Mouse (Mus musculus) kidney, postnatal 0 days (tissue): ENCODE results near the gene Cpa5. TPM values are rescaled to one million over a fixed set of nuclear protein-coding genes. Genes with fewer than 3 reads are reported as not detected.

ENCODE experiments used
- ATAC-seq: fragments of 200-750 bp; cut with Nextera tagmentation; replicated peaks from 2 replicates; pipeline ENCODE4 v1.8.0; 2017; ENCODE audit warnings: low read depth, moderate number of reproducible peaks, moderate TSS enrichment, moderate library complexity; ENCODE audit not compliant: low FRiP score
- DNase-seq: peaks from one replicate; pipeline ENCODE4 v3.0.0-alpha.2; 2016; ENCODE audit warnings: low spot score
- H3K27ac ChIP-seq: fragments of 300-500 bp; sonication (generic); 2 replicates; pipeline ENCODE4 v1.5.1; 2014; ENCODE audit warnings: mild to moderate bottlenecking
- H3K27me3 ChIP-seq: fragments of 300-500 bp; sonication (generic); 2 replicates; pipeline ENCODE4 v1.6.1; 2014; ENCODE audit warnings: low read length, mixed read lengths; ENCODE audit not compliant: insufficient read depth
- H3K36me3 ChIP-seq: fragments of 300-500 bp; sonication (generic); 2 replicates; pipeline ENCODE4 v1.6.1; 2014; ENCODE audit warnings: low read length, mixed read lengths; ENCODE audit not compliant: insufficient read depth
- H3K4me1 ChIP-seq: fragments of 300-500 bp; sonication (generic); replicated peaks from 2 replicates; pipeline ENCODE4 v1.6.1; 2014; ENCODE audit warnings: antibody characterized with exemption, low read length, mixed read lengths; ENCODE audit not compliant: insufficient read depth
- H3K4me2 ChIP-seq: fragments of 300-500 bp; sonication (generic); 2 replicates; pipeline ENCODE4 v1.6.1; 2014; ENCODE audit warnings: mild to moderate bottlenecking, low read length, moderate library complexity, mixed read lengths
- H3K4me3 ChIP-seq: fragments of 300-500 bp; sonication (generic); replicated peaks from 2 replicates; pipeline ENCODE4 v1.5.1; 2014; ENCODE audit warnings: low read depth, low read length
- H3K9ac ChIP-seq: fragments of 300-500 bp; sonication (generic); 2 replicates; pipeline ENCODE4 v1.6.1; 2014; ENCODE audit warnings: low read depth, low read length
- H3K9me3 ChIP-seq: fragments of 300-500 bp; sonication (generic); replicated peaks from 2 replicates; pipeline ENCODE4 v1.6.1; 2016; ENCODE audit warnings: low read length, inconsistent platforms, mixed read lengths
- CTCF ChIP-seq: IDR thresholded peaks from 2 replicates; pipeline ENCODE4 v1.5.1; 2016; ENCODE audit warnings: antibody characterized with exemption, low read depth, mild to moderate bottlenecking, moderate library complexity
- WGBS: fragments of 180-500 bp; shearing (Covaris S2); extraction: QIAGEN DNeasy Blood & Tissue Kit; methylation state at CpG from one replicate; pipeline ENCODE4 v1.1.7; 2014; 5-methylcytosine and 5-hydroxymethylcytosine counted together
- polyA plus RNA-seq: library from polyadenylated mRNA; unstranded; fragments of >200 nt; fragmentation: Nextera tagmentation; extraction: Ambion mirVana; gene quantifications from 2 replicates; pipeline ENCODE4 v1.2.1, GENCODE M21; 2015

Cpa5 gene
- polyA plus RNA-seq, result 0.27 and 0.28 TPM in 2 replicates

GRCm38 (mm10) chr6:30610710-30611109 is at the start of gene Cpa5:
Gene Cpa5 (plus strand): TSS chr6:30611010.
- Histone ChIP-seq H3K9me3 (no peaks in the 10 kb centered on the region), H3K4me1 (peaks cover 2% of the 10 kb centered on the region; the same call in 1 of the 2 replicates), H3K4me3 (no peak within 1 kb of the TSS), H3K27ac (no peak within 1 kb of the TSS), H3K36me3 (no peaks in the 10 kb centered on the region), H3K9ac (no peak within 1 kb of the TSS), H3K27me3 (no peaks in the 10 kb centered on the region), H3K4me2 (no peak within 1 kb of the TSS)
- WGBS, result 94% methylated on average over 7 of the region's 7 CpGs
- DNase-seq, result no peak
- ATAC-seq, result no peak
- TF ChIP-seq CTCF, result no peak

DNA sequence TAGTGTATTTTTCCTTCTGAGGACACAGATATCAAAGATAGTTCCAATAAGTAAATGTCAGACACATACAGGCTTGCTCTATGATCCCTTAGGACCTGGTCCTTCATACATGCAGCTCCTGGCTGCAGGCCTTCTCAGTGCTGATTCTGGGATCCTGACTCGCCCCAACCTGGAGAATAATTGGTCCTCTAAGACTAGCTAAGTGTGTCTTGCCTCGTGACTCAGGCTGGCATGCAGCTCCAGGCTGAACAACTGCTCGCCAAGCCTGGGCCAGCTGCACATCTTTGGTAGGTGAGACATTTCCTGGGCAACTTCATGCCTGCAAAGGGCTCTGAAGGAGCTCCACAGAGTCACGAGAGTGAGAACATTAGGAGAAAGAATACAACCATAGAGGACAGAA is 48.7 kb upstream of the Cpa5 start:
- DNase-seq (no peak), ATAC-seq (no peak)
- no peak overlapping the region for H3K27ac ChIP-seq
- H3K9ac ChIP-seq, result no peak overlapping the region
- 74% methylated on average over 4 of the region's 4 CpGs for WGBS
- no peak for TF ChIP-seq CTCF
- no peaks in the 10 kb centered on the region for H3K27me3 ChIP-seq
- no peaks in the 10 kb centered on the region for H3K9me3 ChIP-seq
- no peaks in the 10 kb centered on the region for H3K36me3 ChIP-seq
- H3K4me2 ChIP-seq, result no peak overlapping the region
- no peaks in the 10 kb centered on the region for H3K4me1 ChIP-seq
- H3K4me3 ChIP-seq, result no peak overlapping the region

GRCm38 (mm10) chr6:30563575-30563974 is 47.2 kb upstream of the Cpa5 start:
- Histone ChIP-seq H3K27ac (no peak overlapping the region), H3K4me1 (no peaks in the 10 kb centered on the region), H3K4me2 (no peak overlapping the region), H3K9me3 (no peaks in the 10 kb centered on the region), H3K36me3 (no peaks in the 10 kb centered on the region), H3K9ac (no peak overlapping the region), H3K27me3 (no peaks in the 10 kb centered on the region), H3K4me3 (no peak overlapping the region)
- WGBS, result 60% methylated on average over 6 of the region's 6 CpGs
- no peak for ATAC-seq
- DNase-seq, result no peak
- TF ChIP-seq CTCF, result no peak

DNA sequence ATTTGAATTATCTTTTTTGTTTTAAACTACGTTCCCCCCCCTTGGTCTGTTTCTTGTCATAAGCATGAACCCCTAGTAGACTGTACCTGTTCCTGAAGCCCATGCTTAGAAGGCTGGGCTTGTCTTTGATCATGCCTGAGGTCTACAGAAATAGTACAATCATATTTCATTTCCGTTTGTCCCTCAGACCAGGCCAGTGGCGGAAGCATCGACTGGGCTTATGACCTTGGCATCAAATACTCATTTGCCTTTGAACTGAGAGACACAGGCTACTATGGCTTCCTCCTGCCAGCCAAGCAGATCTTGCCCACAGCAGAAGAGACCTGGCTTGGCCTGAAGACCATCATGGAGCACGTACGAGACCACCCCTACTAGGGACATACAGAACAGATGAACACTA is 46.8 kb upstream of the Cpa5 start:
- Histone ChIP-seq H3K27ac (no peak overlapping the region), H3K4me1 (no peaks in the 10 kb centered on the region), H3K4me2 (no peak overlapping the region), H3K4me3 (no peak overlapping the region), H3K27me3 (no peaks in the 10 kb centered on the region), H3K36me3 (no peaks in the 10 kb centered on the region), H3K9me3 (no peaks in the 10 kb centered on the region), H3K9ac (no peak overlapping the region)
- ATAC-seq, result no peak
- TF ChIP-seq CTCF, result no peak
- 91% methylated on average over 6 of the region's 6 CpGs for WGBS
- DNase-seq, result no peak

DNA sequence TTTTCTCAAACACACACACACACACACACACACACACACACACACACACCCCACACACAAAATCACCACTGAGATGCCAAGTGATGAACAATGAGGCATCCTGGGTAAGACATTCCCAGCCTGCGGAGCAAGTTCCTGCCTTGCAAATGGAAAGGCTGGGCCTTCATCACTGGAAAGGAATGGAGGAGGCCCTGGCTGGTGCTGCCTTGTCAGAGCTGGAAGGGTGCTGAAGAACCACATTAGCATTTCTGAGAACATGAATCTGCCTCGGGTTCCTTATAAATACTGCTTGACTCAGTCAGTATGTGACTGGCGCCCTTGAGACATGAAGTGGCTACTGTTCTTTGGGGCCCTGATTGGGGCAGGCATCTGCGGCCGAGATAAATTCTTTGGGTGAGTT is 42.7 kb upstream of the Cpa5 start, which contains the start of gene Cpa4:
Cpa4 (plus strand) TSS at position 301 of the 400 bp plus-strand sequence.
- H3K27ac ChIP-seq, result no peak within 1 kb of the TSS
- no peaks in the 10 kb centered on the region for H3K27me3 ChIP-seq
- no peak for TF ChIP-seq CTCF
- no peak for ATAC-seq
- no peaks in the 10 kb centered on the region for H3K36me3 ChIP-seq
- no peaks in the 10 kb centered on the region for H3K9me3 ChIP-seq
- no peak for DNase-seq
- no peak within 1 kb of the TSS for H3K9ac ChIP-seq
- no peaks in the 10 kb centered on the region for H3K4me1 ChIP-seq
- H3K4me2 ChIP-seq, result no peak within 1 kb of the TSS
- H3K4me3 ChIP-seq, result no peak within 1 kb of the TSS
- WGBS, result 72% methylated on average over 5 of the region's 5 CpGs

- H3K4me2 ChIP-seq, result no peak overlapping the region
- H3K9ac ChIP-seq, result no peak overlapping the region
- no peak for ATAC-seq
- no peaks in the 10 kb centered on the region for H3K9me3 ChIP-seq
- H3K27ac ChIP-seq, result no peak overlapping the region
- DNase-seq, result no peak
- no peaks in the 10 kb centered on the region for H3K27me3 ChIP-seq
- no peak for TF ChIP-seq CTCF
- no peaks in the 10 kb centered on the region for H3K4me1 ChIP-seq
- no peak overlapping the region for H3K4me3 ChIP-seq
- 83% methylated on average over 10 of the region's 10 CpGs for WGBS
- no peaks in the 10 kb centered on the region for H3K36me3 ChIP-seq
These were observed 41.5 kb upstream of the Cpa5 start for GRCm38 (mm10) chr6:30569331-30569730.

- WGBS, result 92% methylated on average over 5 of the region's 5 CpGs
- no peaks in the 10 kb centered on the region for H3K36me3 ChIP-seq
These were observed 40.8 kb upstream of the Cpa5 start for GRCm38 (mm10) chr6:30570012-30570411.

More at GRCm38 (mm10) chr6:30570012-30570411, 40.8 kb upstream of the Cpa5 start:
- no peak overlapping the region for H3K27ac ChIP-seq
- no peak overlapping the region for H3K9ac ChIP-seq
- no peak overlapping the region for H3K4me2 ChIP-seq
- ATAC-seq (no peak), DNase-seq (no peak)
- H3K4me1 ChIP-seq, result no peaks in the 10 kb centered on the region
- H3K9me3 ChIP-seq, result no peaks in the 10 kb centered on the region
- TF ChIP-seq CTCF, result no peak
- no peak overlapping the region for H3K4me3 ChIP-seq
- H3K27me3 ChIP-seq, result no peaks in the 10 kb centered on the region
